Mouse (Mus musculus) kidney, adult 2 months (tissue): ENCODE measurements at regions not wholly inside any gene's neighbourhood (a gene's known extent, or its start where the extent isn't known, plus 50 kb on each side); places are given as distances from the start of the nearest gene placed in this dataset.
A peak's percentile ranks its signal among the peaks of the same experiment; 100 is the strongest.

Experiments
- DNase-seq: peaks from one replicate; pipeline ENCODE4 v3.0.0; 2021
- H3K27ac ChIP-seq: fragments of 200-500 bp; 2 replicates; pipeline ENCODE4 v1.5.1; 2012; ENCODE audit warnings: low read depth, low read length, control low read depth, inconsistent platforms; ENCODE audit not compliant: insufficient read depth
- H3K27me3 ChIP-seq: fragments of 200-500 bp; replicated peaks from 2 replicates; pipeline ENCODE4 v1.6.1; 2012; ENCODE audit warnings: mild to moderate bottlenecking, moderate library complexity, low read length, inconsistent platforms; ENCODE audit not compliant: control insufficient read depth, insufficient read depth
- H3K36me3 ChIP-seq: fragments of 200-500 bp; 2 replicates; pipeline ENCODE4 v1.6.1; 2012; ENCODE audit warnings: mild to moderate bottlenecking, moderate library complexity, low read length, inconsistent platforms; ENCODE audit not compliant: control insufficient read depth, insufficient read depth
- H3K4me1 ChIP-seq: fragments of 200-500 bp; 2 replicates; pipeline ENCODE4 v1.6.1; 2011; ENCODE audit warnings: low read length; ENCODE audit not compliant: control insufficient read depth, insufficient read depth
- H3K4me3 ChIP-seq: fragments of 200-500 bp; 2 replicates; pipeline ENCODE4 v1.5.1; 2011; ENCODE audit warnings: mild to moderate bottlenecking, low read depth, low read length, control low read depth; ENCODE audit not compliant: insufficient read depth
- CTCF ChIP-seq: fragments of 200-500 bp; conservative IDR thresholded peaks from 2 replicates; pipeline ENCODE4 v1.5.1; 2011; ENCODE audit warnings: low read depth, mild to moderate bottlenecking, control low read depth, low read length, moderate library complexity, mixed read lengths; ENCODE audit not compliant: insufficient read depth, insufficient read length
- POLR2A ChIP-seq: fragments of 200-500 bp; IDR thresholded peaks from one replicate; pipeline ENCODE4 v1.6.1; 2011; ENCODE audit warnings: low read depth, low read length, control low read depth
- WGBS: fragments of 180-500 bp; shearing (Covaris S2); methylation state at CpG from one replicate; pipeline ENCODE4 v1.1.7; 2018; 5-methylcytosine and 5-hydroxymethylcytosine counted together

DNA sequence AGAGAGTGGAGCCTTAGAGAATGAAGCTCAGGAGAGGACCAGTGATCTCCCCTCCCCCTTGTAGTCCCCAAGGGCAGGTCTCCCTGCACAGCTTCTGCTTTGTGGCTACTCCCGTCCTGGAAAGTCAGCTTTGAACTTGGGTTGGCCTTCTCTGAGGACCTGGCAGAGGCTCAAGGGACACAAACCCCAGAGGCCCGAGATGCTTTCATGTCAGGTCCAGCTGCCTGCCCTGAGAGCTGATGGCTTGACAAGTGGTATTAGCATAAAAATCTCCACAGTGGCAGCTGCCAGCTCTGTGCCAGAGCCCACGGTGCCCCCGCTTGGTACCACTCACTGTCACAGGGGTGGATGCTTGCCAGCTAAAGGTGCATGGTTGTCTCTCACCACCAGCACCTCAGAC is 173.8 kb upstream of the Gm4791 start:
- H3K4me1 ChIP-seq: no peaks in the 10 kb centered on the region
- 66% methylated on average over 4 of the region's 4 CpGs for WGBS
- H3K27ac ChIP-seq: no peak overlapping the region
- no peaks in the 10 kb centered on the region for H3K36me3 ChIP-seq
- no peak for TF ChIP-seq CTCF
- TF ChIP-seq POLR2A: no peak
- no peak overlapping the region for H3K4me3 ChIP-seq
- no peak for DNase-seq
- H3K27me3 ChIP-seq: no peaks in the 10 kb centered on the region

DNA sequence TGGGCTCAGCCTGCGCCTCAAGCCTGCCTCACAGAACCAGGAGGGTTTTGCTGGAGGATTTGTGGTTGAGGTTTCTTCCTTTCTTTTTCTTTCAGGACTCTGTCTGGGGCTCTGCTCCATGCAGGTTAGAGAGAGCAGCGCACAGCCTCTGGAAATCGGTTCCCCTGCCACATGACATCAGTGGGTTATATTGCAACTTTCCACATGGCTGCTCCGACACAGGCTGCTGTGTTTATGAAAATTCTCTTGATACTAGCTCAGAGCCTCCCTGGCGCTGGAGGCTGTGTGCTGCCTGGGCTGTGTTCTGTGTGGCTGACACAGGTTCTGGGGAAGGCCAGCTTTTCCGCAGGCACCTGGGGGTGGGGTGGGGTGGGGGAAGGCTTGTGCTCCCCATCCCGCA is 178.7 kb upstream of the Gm4791 start:
- H3K27ac ChIP-seq: no peak overlapping the region
- H3K4me3 ChIP-seq: no peak overlapping the region
- WGBS: 42% methylated on average over 7 of the region's 7 CpGs
- H3K27me3 ChIP-seq: no peaks in the 10 kb centered on the region
- DNase-seq: no peak
- H3K4me1 ChIP-seq: no peaks in the 10 kb centered on the region
- no peaks in the 10 kb centered on the region for H3K36me3 ChIP-seq
- no peak for TF ChIP-seq CTCF
- no peak for TF ChIP-seq POLR2A

DNA sequence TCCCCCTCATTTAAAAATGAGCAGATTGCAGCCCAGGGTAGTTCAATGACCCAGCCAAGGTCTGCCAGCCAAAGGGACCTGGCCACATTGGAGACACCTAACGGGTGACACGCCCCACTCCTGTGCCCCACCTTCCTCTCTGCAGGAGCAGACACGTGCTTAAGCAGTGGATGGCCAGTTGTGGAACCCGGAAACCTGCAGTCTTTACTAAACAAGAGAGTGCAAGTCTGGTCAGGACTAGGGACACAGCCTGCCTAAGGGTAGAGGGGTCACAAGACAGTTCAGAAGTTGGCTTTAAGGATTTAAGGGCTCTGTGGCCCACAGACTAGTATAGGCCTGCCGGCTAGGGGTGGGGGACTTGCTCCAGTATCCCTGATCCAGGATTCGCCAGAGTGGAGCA is 179.2 kb upstream of the Gm4791 start:
- Histone ChIP-seq H3K36me3 (no peaks in the 10 kb centered on the region), H3K4me1 (no peaks in the 10 kb centered on the region), H3K27me3 (no peaks in the 10 kb centered on the region), H3K4me3 (no peak overlapping the region), H3K27ac (no peak overlapping the region)
- TF ChIP-seq CTCF (no peak), POLR2A (no peak)
- DNase-seq: no peak
- WGBS: 61% methylated on average over 6 of the region's 6 CpGs

DNA sequence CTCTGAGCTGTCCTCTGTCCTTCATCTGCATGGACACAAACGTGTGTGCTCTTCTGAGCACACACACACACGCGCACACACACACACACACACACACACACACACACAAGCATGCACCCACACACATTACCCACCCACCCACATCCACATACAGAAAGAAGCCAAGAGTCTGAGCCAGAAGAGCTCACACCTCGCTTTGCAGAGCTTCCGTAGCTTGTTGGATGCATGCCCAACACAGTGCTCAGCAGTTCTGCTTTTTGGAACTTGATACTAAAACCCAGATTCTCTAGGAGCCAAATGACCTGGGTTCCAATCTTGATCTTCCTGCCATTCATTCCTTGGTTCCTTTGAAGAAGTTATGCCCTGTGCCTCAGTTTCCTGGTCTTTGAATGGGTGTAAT is 182.4 kb upstream of the Gm4791 start:
- no peaks in the 10 kb centered on the region for H3K27me3 ChIP-seq
- no peaks in the 10 kb centered on the region for H3K36me3 ChIP-seq
- H3K4me3 ChIP-seq: no peak overlapping the region
- TF ChIP-seq CTCF (no peak), POLR2A (no peak)
- DNase-seq: no peak
- WGBS: 72% methylated on average over 5 of the region's 5 CpGs
- H3K4me1 ChIP-seq: no peaks in the 10 kb centered on the region
- H3K27ac ChIP-seq: no peak overlapping the region

DNA sequence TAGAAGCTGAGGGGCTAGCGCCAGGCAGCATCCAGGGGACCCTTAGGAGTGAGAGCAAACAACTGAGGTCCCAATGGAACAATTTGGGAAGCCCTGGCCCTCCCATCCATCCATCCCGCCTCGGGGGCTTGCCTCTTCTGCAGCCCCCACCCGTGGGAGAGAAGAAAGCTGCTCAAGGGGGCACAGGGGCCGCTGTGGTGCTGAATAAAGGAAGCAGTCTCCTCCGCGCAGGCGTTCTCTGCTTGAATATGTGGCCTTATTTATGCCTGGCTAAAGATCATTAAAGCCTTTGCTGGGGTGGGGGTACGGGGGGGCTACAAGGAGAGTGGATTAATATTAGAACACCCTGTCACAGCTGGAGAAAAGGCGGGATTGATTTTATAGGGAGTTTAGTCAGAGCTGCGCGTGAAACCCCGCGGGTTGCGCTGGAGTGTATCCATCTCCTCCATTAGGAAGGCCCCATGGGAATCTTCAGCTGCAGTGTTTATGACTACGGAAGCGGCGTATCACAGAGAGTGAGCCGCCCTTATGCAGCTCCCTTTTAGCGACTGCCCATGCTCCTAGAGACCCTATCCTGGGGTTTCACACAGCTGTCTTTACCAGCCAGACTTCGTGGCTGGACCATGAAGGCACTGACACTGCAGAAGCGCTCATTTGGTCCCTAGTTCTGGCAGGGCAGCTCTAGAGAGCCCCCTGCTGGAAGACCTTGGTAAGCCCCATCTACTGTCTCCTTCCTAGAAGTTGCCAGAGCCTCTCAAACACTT is 183.9 kb upstream of the Gm4791 start:
- H3K27me3 ChIP-seq: no peaks in the 10 kb centered on the region
- TF ChIP-seq CTCF (peak; percentile 67), POLR2A (no peak)
- H3K27ac ChIP-seq: no peak overlapping the region
- DNase-seq: peak; percentile 43
- H3K4me1 ChIP-seq: no peaks in the 10 kb centered on the region
- 14% methylated on average over 22 of the region's 22 CpGs for WGBS
- H3K36me3 ChIP-seq: no peaks in the 10 kb centered on the region
- no peak overlapping the region for H3K4me3 ChIP-seq

DNA sequence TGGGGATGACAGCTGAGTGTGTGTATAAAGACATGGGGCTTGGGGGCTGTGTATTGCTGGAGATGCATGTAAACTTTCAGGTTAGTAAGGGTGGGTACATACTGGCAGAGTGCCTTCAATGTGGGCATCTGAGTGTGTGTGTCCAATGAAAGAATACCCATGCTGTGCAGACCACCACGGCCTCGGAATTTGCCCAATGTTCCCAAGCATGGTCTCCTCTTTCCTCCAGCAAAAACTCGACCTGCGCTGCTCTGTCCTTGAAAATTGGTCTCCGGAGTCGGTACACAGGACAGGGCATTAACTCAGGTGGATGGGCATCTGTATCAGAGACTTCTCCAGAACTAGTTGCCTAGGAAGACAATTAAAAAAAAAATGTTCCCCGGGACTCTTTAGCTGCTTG is 188.3 kb upstream of the Gm4791 start:
- 86% methylated on average over 7 of the region's 7 CpGs for WGBS
- no peak overlapping the region for H3K4me3 ChIP-seq
- no peaks in the 10 kb centered on the region for H3K27me3 ChIP-seq
- no peak for TF ChIP-seq POLR2A
- no peak for TF ChIP-seq CTCF
- H3K36me3 ChIP-seq: no peaks in the 10 kb centered on the region
- DNase-seq: no peak
- no peaks in the 10 kb centered on the region for H3K4me1 ChIP-seq
- no peak overlapping the region for H3K27ac ChIP-seq

DNA sequence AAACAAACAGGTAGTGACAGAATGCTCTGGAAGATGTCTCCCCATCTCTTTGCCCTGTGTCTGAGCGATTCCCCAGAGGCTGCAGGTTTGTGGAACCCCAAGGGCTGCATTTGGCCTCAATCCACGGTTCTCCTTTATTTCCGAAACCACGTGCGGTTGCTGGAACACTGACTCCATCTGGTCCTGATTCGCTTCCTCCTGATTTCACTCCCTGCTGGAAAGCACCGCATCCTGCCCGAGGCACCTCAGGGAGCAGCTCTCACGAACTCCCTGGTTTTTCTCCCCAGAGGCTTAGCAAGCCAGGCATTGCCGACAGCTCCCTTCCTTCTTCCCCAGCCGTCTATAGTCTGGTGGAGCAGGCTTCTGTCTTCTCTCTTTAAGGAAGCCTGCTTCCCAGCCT is 203.1 kb upstream of the Gm4791 start:
- DNase-seq: no peak
- WGBS: 71% methylated on average over 11 of the region's 11 CpGs
- Histone ChIP-seq H3K4me3 (no peak overlapping the region), H3K36me3 (no peaks in the 10 kb centered on the region), H3K4me1 (no peaks in the 10 kb centered on the region), H3K27ac (no peak overlapping the region), H3K27me3 (no peaks in the 10 kb centered on the region)
- TF ChIP-seq CTCF (no peak), POLR2A (no peak)
